Mouse (Mus musculus) CD8-positive naive resting alpha-beta T cell, adult 57 days (primary cell): ENCODE measurements around the gene Cpa1. TPM values are rescaled to one million over a fixed set of nuclear protein-coding genes. Genes with fewer than 3 reads are reported as not detected.

Source experiments
- total RNA-seq: library from RNA; stranded (reverse); gene quantifications from one replicate; pipeline ENCODE4 v1.2.4, GENCODE M21; 2023

Gene Cpa1
- total RNA-seq = 7.5 TPM

GRCm38 (mm10) chr6:30638674-30639268, at the start of gene Cpa1:
TSS of gene Cpa1 (plus strand) at chr6:30639218.

DNA sequence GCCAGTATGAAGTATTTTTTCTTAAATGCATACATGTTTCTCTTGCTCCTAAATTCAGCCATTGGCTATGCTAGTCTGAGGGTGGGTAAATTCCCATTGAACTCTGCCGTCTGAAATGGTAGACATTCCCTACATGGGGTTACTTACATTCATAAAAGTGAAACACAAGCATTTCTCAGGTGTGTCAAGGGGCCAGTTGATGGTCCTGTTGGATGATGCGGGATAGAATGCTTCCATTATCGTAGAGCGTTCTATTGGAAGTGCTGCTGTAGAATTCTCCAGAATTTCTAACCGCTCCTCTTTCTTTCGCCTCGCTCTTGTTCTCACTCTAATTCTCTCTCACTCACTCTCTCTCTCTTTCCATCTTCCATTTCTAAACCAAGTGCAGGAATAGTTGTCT, 28.3 kb upstream of the Cpa1 start, which contains the start of gene Cpa5:
Gene Cpa5, plus strand, starts transcription at position 301 of the 400 bp plus-strand sequence.

DNA sequence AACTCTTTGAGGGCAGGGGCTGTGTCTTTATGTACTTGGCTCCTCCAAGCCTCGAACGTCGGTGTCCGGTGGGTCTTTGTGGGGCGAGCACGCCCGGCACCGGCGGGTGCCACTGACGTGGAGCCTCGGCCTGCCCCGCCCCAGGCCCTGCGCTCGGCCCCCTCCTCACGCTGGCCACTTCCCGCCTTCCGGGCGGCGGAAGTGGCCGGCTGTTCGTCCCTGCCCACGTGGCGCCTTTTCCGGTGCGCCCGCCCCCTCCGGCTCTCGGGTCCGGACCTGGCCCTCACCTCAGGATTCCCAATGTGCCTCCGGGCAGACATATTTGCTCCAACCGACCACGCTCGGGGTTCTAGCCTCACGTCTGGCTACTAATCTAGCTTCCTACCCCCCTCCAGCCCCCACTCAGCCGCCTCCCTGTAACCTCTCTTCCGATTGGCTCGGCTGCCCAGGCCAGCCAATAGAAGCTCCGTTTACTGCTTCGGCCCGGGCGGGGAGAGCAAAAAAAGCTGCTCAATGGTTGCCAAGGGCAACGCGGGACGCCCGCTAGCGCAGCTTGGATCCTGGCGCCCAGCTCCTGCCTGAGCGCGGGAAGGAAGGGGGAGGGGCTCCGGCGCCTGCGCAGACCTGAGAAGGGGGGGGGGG, 54.5 kb downstream of the Cpa1 start, which contains the start of gene Cep41:
Gene Cep41, minus strand, starts transcription at position 400 of the 642 bp plus-strand sequence.

Other genes with a start within 250 kb of the Cpa1 start
- gene Zc3hc1, start 248.2 kb upstream of the Cpa1 start, total RNA-seq = 35.8 TPM
- 23.6 TPM for gene Klhdc10, start 237.3 kb upstream of the Cpa1 start, total RNA-seq
- 38.4 TPM for gene Tmem209, start 129.4 kb upstream of the Cpa1 start, total RNA-seq
- gene Ssmem1, start 129.4 kb upstream of the Cpa1 start, total RNA-seq = 0.77 TPM
- 1.4 TPM for gene Cpa2, start 97.6 kb upstream of the Cpa1 start, total RNA-seq
- not detected for gene Cpa4, start 70.8 kb upstream of the Cpa1 start, total RNA-seq
- not detected for gene Cpa5, start 28.2 kb upstream of the Cpa1 start, total RNA-seq
- gene Cep41, start 54.5 kb downstream of the Cpa1 start, total RNA-seq = 8.8 TPM
- gene Mest, start 84.3 kb downstream of the Cpa1 start, total RNA-seq = not detected